Mouse (Mus musculus) liver, embryonic 14.5 days (tissue): ENCODE results near the gene Eif3b.

Source experiments
- CTCF ChIP-seq: IDR thresholded peaks from 2 replicates; pipeline ENCODE4 v1.5.1; 2016; ENCODE audit warnings: antibody characterized with exemption, low read depth, control low read depth
- EP300 ChIP-seq: IDR thresholded peaks from 2 replicates; pipeline ENCODE4 v1.6.1; 2016; ENCODE audit warnings: antibody characterized with exemption, low read depth

- TF ChIP-seq EP300 (peak; percentile 50; the same call in 1 of the 2 replicates), CTCF (peak; percentile 54; the same call in 1 of the 2 replicates)
Measured at GRCm38 (mm10) chr5:140418489-140419441, at the start of gene Eif3b.
